Mouse (Mus musculus) left cerebral cortex, postnatal 25 days (tissue): ENCODE data around the gene Kcnk7. TPM values are rescaled to one million over a fixed set of nuclear protein-coding genes. Genes with fewer than 3 reads are reported as not detected.

Experiments used
- DNase-seq, 2 experiments: peaks; one replicate each; pipeline ENCODE4 v3.0.0; 2022; ENCODE audit warnings: low spot score in 2 of 2, mixed read lengths in 1 of 2
- intact Hi-C: fragments of 180-260 bp; cut with DNase I; formaldehyde crosslinking; loops from one replicate; pipeline ENCODE4 v1.15.1; 2025
- total RNA-seq, 2 experiments: library from RNA; stranded (reverse); gene quantifications; 2 replicates each; pipeline ENCODE4 v1.2.3; 2021

The Kcnk7 gene
- total RNA-seq, 2 experiments from 2014 or later, result not detected

GRCm38 (mm10) chr19:5721233-5721632 is 17.1 kb downstream of the Kcnk7 start:
- DNase-seq, result no peak

GRCm38 (mm10) chr19:5722848-5723425 is 18.8 kb downstream of the Kcnk7 start:
- DNase-seq, result no peak
- intact Hi-C loops, result no loop called here

More at GRCm38 (mm10) chr19:5721233-5721632, 17.1 kb downstream of the Kcnk7 start:
- intact Hi-C loops, result no loop called here

- intact Hi-C loops, result no loop called here
- DNase-seq, result no peak
These were observed 19.9 kb downstream of the Kcnk7 start for GRCm38 (mm10) chr19:5723934-5724548.

DNA sequence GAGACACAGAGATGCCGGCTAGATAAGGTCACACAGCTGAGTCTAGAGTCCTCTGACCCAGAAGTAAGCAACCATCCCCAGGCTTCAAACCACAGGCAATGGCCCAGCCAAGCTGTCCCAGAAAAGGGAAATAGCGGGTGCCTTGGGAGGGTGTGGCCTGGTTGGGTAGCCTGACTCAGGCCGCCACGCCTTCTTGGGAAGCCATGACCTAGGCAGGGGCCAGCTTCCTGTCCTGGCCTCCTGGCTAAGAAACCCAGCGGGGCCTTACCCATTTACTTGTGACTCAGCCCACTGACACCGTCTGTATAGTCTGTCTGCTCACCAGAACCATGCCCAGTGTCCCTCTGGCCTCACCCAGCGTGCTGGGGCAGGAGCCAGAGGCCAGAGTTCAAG is 20.4 kb downstream of the Kcnk7 start:
- peak in 1 of 2 experiments; percentile 36 for DNase-seq
- intact Hi-C loops, result no loop called here

- intact Hi-C loops, result no loop called here
- DNase-seq, result no peak
These were observed 21.0 kb downstream of the Kcnk7 start for GRCm38 (mm10) chr19:5725029-5725707.

DNA sequence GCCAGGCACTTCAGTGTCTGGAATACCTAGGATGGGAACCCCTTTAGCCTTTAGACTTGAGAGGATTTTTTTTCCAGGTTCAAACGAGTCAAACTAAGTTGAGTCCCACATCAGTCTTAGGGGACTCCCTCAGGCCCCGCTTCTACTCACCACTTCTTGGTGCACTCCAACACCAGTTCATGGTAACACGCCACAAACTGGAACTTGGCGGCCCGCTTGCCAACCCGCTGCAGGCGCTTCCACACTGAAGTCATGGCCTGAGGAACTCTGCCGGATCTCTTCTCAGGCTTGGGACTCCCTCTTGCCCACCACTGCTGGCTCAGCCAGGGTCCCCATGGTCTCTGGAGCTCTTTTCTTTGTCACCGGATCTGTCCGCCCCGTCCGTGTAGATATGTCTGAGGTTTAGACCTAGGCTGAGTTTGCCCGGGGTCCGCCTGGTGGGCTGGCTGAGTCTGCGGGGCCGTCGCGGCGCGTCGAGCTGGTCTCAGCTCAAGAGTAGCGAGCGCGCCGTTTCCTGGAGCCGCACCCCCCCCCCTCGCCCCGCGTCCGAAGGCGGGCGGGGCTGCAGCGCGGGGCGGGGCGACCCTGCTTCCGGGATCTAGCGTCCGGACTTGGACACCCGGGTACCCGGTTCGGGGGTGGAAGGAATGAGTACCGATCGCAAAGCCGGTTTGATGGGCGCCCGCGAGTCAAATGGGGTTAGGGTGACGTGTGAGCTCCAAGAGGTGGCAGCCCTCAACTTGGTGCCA is 21.8 kb downstream of the Kcnk7 start, which contains the start of gene Ehbp1l1:
Ehbp1l1 (minus strand) TSS at position 551 of the 749 bp plus-strand sequence.
- intact Hi-C loops, result no loop called here
- DNase-seq, result no peak

DNA sequence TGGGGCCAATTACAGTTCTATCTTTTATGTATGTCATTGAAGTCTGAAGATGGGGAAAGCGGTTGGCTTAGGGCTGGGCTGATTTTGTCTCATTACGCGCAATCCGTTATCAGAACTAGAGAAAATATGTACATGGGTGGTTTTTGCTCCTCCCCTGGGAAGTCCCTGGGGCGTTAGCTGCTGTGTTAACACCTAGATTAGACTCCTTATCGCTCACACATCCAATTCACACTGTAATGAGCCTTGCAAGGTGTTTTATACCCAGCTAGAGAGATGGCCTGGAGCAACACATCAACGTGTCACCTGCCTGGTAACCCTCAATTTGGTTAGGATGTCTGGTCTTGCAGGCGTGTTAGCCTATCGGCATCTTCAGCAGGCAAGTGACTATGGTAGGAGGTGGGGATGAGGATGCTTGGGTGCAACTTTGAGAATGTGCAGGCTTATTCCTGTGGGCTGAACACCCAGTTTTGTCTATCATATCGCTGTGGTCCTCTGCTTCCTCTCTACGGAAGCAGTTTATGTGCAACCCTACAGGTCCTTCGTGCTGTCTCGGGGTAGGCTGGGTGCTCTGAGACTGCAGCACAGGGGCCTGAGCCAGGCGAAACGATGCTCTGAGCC is 22.9 kb downstream of the Kcnk7 start:
- no peak for DNase-seq
- intact Hi-C loops, result no loop called here

DNA sequence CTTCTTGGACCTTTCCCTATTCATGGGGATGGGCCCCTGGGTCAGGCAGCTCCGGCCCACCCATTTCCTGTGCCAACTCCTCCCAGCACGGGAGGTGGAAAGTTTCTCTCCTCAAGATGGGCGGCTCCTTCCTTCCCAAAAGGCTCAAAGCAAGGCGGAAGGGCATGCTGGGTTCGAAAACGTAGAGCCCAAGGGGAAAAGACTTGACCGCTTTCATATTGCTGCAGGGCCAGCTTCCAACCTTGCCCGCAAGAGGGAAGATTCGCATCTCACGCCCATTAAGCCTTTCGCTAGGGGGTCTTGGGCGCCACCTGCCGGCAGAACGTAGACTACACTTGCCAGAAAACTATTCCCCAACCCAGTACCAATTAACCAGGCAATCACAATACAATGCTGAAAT is 23.5 kb downstream of the Kcnk7 start:
- peak; percentile 83 to 86 for DNase-seq
- intact Hi-C loops, result loop anchor here (1.0 to 2.0 kb wide), 3 partner anchors 16 to 43 kb away; partner anchors contain the start of genes Map3k11, Pcnx3 and Scyl1

- DNase-seq, result peak; percentile 61 to 63
- intact Hi-C loops, result loop anchor here (1.0 to 2.0 kb wide), 3 partner anchors 18 to 42 kb away; partner anchors contain the start of genes Map3k11, Pcnx3 and Scyl1
These were observed 24.7 kb downstream of the Kcnk7 start for GRCm38 (mm10) chr19:5728631-5729443.

- peak; percentile 81 to 83 for DNase-seq
- intact Hi-C loops, result loop anchor here (2.0 kb wide), 2 partner anchors 41 kb away; partner anchors contain the start of genes Map3k11, Pcnx3 and Scyl1
These were observed 25.3 kb downstream of the Kcnk7 start, which contains the start of gene Fam89b for GRCm38 (mm10) chr19:5729444-5729815. Fam89b (minus strand) TSS chr19:5729653.

DNA sequence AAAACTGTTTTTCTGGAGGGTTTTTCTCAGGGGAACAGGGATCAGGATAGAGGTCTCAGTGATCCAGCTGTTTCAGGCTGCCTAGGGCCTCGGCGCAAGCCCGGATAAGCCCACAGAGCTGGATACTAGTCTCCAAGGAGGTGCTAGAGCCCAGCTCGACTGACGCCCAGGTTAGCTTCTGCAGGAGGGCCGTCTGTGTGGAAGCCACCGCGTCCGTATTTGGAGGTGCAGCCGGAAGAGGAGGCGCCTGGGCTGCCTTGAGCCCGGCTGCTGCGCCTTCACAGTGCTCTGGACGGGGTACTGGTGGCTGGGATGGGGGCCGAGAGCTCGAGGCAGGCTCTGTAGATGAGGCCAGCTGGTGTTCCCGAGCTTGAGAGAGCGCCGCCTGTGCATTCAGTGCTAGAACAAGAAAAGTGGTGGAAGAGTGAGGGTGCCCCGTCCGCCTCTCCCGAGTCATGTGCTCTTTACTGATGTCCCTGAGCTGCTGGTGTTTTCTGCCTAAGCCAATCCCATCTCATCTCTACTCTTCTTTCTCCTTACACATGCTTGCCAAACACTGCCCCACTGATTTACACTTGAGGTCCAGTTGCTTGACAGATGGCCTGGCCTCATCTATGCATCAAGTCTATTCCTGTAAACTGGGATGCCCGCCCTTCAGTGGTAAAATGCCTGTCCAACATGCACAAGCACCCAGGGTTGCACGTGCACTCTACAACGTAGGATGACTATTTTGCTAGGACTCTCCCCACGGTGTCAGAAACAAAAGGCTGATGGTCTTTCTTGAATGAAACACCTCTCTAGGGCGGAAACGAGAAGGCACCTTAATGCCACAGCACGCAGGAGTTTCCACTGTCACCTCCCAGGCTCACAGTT is 26.4 kb downstream of the Kcnk7 start:
- peak in 1 of 2 experiments; percentile 31 for DNase-seq
- intact Hi-C loops, result no loop called here

GRCm38 (mm10) chr19:5731264-5731978 is 27.3 kb downstream of the Kcnk7 start:
- DNase-seq, result peak; percentile 93 to 96
- intact Hi-C loops, result no loop called here

DNA sequence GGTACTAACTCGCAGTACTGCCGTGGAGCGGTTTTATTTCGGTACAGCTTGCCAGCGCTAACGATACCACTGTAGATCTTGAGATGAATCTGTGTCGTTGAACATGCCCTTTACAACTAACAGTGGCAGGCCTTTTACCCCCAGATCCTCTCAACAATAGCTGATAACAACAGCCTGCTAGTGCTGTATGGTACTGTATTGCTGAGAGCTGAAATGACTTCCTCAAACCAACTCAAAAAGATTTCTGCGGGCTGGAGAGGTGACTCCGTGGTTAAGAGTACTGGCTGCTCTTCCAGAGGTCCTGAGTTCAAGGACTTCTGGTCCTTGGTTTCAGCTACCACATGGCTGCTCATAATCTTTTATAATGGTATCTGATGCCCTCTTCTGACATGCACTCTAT is 30.2 kb downstream of the Kcnk7 start:
- intact Hi-C loops, result no loop called here
- no peak for DNase-seq

GRCm38 (mm10) chr19:5739446-5739845 is 35.3 kb downstream of the Kcnk7 start:
- intact Hi-C loops, result no loop called here
- DNase-seq, result no peak

DNA sequence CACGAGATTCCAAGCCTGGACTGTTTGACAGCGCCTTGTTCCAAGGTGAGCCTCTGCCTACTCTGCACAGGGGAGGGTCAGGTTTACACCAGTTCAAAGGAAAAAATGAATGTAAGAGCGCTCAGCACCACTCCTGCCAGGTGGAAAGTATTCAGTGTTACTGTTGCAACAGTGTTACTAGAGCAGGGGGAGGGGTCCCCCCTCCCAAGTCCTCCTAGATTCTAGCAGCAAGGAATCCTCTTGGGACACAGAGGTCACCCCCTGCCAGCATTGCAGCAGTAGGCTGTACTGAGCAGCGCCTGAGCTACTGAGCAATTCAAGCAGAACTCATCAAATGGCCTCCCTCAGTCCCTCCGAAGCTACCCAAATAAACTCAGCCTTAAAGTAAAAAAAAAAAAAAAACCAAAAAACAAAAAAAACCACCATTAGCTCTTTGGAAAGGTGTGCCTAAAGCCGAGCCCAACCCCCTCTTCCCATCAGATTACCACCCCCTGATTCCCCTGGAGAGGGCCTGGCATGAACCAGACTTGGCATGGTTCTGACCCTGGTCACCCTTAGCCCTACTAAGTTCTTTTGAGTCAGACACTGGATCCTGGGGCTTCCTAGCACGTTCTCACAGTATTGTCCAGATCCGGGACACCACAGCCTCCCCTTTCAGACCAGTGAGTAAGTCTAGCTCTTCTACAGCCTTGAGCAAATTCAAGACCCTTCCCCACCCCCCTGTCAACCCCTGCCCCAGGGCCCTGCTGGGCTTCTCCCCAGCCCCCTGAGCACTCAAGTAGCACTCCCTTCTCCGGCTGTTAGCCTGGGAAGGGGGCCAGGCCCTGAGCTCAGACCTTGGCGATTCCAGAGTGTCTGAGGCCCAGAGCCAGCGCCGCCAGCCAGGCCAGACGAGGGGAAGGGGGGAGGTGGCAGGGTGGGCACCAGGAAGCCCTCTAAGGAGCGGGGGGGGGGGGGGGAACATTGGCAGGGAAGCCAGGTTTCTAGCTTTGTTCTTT is 36.5 kb downstream of the Kcnk7 start, which contains the start of gene Ltbp3:
Ltbp3 (plus strand) TSS at position 585 of the 998 bp plus-strand sequence.
- peak in 1 of 2 experiments; percentile 27 for DNase-seq
- intact Hi-C loops, result no loop called here
